Mouse (Mus musculus) left cerebral cortex, postnatal 14 days (tissue): ENCODE measurements around the gene Spo11. TPM values are rescaled to one million over a fixed set of nuclear protein-coding genes. Genes with fewer than 3 reads are reported as not detected.

ENCODE experiments used
- DNase-seq, 2 experiments: peaks; one replicate each; pipeline ENCODE4 v3.0.0; 2021 to 2022; ENCODE audit warnings: low spot score in 2 of 2, mixed read lengths in 1 of 2
- intact Hi-C: fragments of 180-260 bp; cut with DNase I; formaldehyde crosslinking; loops from one replicate; pipeline ENCODE4 v1.15.1; 2025
- total RNA-seq, 2 experiments: library from RNA; stranded (reverse); gene quantifications; 2 replicates each; pipeline ENCODE4 v1.2.3; 2021

Spo11 gene
- total RNA-seq, 2 experiments from 2014 or later, result 0.23 to 0.44 TPM

GRCm38 (mm10) chr2:172950119-172950676 lies 27.3 kb upstream of the Spo11 start:
- intact Hi-C loops, result no loop called here
- DNase-seq, result no peak

- intact Hi-C loops, result no loop called here
- DNase-seq, result no peak
Measured at GRCm38 (mm10) chr2:172950722-172951121, 26.8 kb upstream of the Spo11 start.

- no peak for DNase-seq
- intact Hi-C loops, result no loop called here
Measured at GRCm38 (mm10) chr2:172951976-172952375, 25.5 kb upstream of the Spo11 start.

- DNase-seq, result peak in 1 of 2 experiments; percentile 23
- intact Hi-C loops, result no loop called here
Measured at GRCm38 (mm10) chr2:172958579-172958978, 18.9 kb upstream of the Spo11 start.

- no peak for DNase-seq
- intact Hi-C loops, result no loop called here
Measured at GRCm38 (mm10) chr2:172959006-172959768, 18.3 kb upstream of the Spo11 start.

- intact Hi-C loops, result no loop called here
- DNase-seq, result no peak
Measured at GRCm38 (mm10) chr2:172960350-172960749, 17.1 kb upstream of the Spo11 start.

GRCm38 (mm10) chr2:172961211-172961610 lies 16.3 kb upstream of the Spo11 start:
- intact Hi-C loops, result no loop called here
- no peak for DNase-seq

GRCm38 (mm10) chr2:172965249-172965648 lies 12.3 kb upstream of the Spo11 start:
- intact Hi-C loops, result no loop called here

GRCm38 (mm10) chr2:172966480-172966879 lies 11.0 kb upstream of the Spo11 start:
- no peak for DNase-seq

More at GRCm38 (mm10) chr2:172965249-172965648, 12.3 kb upstream of the Spo11 start:
- DNase-seq, result no peak

GRCm38 (mm10) chr2:172971865-172972264 lies 5.6 kb upstream of the Spo11 start:
- intact Hi-C loops, result no loop called here
- no peak for DNase-seq

More at GRCm38 (mm10) chr2:172966480-172966879, 11.0 kb upstream of the Spo11 start:
- intact Hi-C loops, result no loop called here

- intact Hi-C loops, result no loop called here
- no peak for DNase-seq
Measured at GRCm38 (mm10) chr2:172973806-172974565, 3.5 kb upstream of the Spo11 start.

- DNase-seq, result no peak
- intact Hi-C loops, result no loop called here
Measured at GRCm38 (mm10) chr2:172974701-172975100, 2.8 kb upstream of the Spo11 start.

- DNase-seq, result no peak
- intact Hi-C loops, result no loop called here
Measured at GRCm38 (mm10) chr2:172975159-172975558, 2.3 kb upstream of the Spo11 start.

- intact Hi-C loops, result no loop called here
- no peak for DNase-seq
Measured at GRCm38 (mm10) chr2:172976661-172977238, 750 bp upstream of the Spo11 start.

- DNase-seq, result no peak
- intact Hi-C loops, result no loop called here
Measured at GRCm38 (mm10) chr2:172978131-172978633, 682 bp downstream of the Spo11 start.

GRCm38 (mm10) chr2:172979666-172980345 lies 2.3 kb downstream of the Spo11 start:
- intact Hi-C loops, result no loop called here
- no peak for DNase-seq

GRCm38 (mm10) chr2:172982776-172983561 lies 5.5 kb downstream of the Spo11 start:
- intact Hi-C loops, result no loop called here
- DNase-seq, result no peak

GRCm38 (mm10) chr2:172990161-172990560 lies 12.7 kb downstream of the Spo11 start:
- intact Hi-C loops, result loop anchor here (10.0 kb wide), 1 partner anchor 445 kb away; the partner anchor contains the start of gene Tfap2c
- no peak for DNase-seq
